Mouse (Mus musculus): ENCODE measurements at regions not wholly inside any gene's neighbourhood (a gene's known extent, or its start where the extent isn't known, plus 50 kb on each side); places are given as distances from the start of the nearest gene placed in this dataset.

GRCm38 (mm10) chrX:21589811-21590210 is 105.5 kb downstream of the Agtr2 start:
- Histone ChIP-seq H3K4me3 (ENCODE audit: insufficient read depth, low read depth, low read length) (no peak overlapping the region), H3K36me3 (ENCODE audit: control insufficient read depth, insufficient read depth, low read length) (no peaks in the 10 kb centered on the region), H3K27ac (replicated peaks; ENCODE audit: insufficient read depth, low read depth, low read length) (no peak overlapping the region), H3K4me1 (ENCODE audit: control insufficient read depth, insufficient read depth, low read length) (no peaks in the 10 kb centered on the region), H3K27me3 (ENCODE audit: control insufficient read depth, insufficient read depth, low read length) (no peaks in the 10 kb centered on the region), H3K79me2 (ENCODE audit: control insufficient read depth, insufficient read depth, low read length) (no peaks in the 10 kb centered on the region), H3K9ac (ENCODE audit: low read depth, low read length) (no peak overlapping the region)
- WGBS = 80% methylated on average over 4 of the region's 4 CpGs
- no peak for TF ChIP-seq POLR2A (IDR thresholded peaks at IDR 0.05; ENCODE audit: extremely low read depth, insufficient read depth, low read length)
- TF ChIP-seq CTCF (IDR thresholded peaks at IDR 0.05; ENCODE audit: low read depth, low read length) = no peak
- DNase-seq (ENCODE audit: extremely low read depth, low read depth, low spot score) = no peak
